Mouse (Mus musculus): Measurements from ENCODE around the gene Nck1. TPM values are rescaled to one million over a fixed set of nuclear protein-coding genes. Genes with fewer than 3 reads are reported as not detected.

The Nck1 gene
- total and polyA plus RNA-seq, 3 experiments: 16.7 to 27.4 (median 25.2) TPM

GRCm38 (mm10) chr9:100535618-100536262 is 10.2 kb downstream of the Nck1 start:
- Histone ChIP-seq H3K36me3 (replicated peaks in 1 of 2; ENCODE audit: control insufficient read depth in 1 of 2, insufficient read depth in 1 of 2, low read length in 1 of 2) (peaks cover 0 to 13% of the 10 kb centered on the region in 2 experiments), H3K27me3 (replicated peaks) (no peaks in the 10 kb centered on the region), H3K9me3 (replicated peaks; ENCODE audit: low read length) (peaks cover 4% of the 10 kb centered on the region), H3K4me1 (ENCODE audit: control insufficient read depth in 1 of 2, insufficient read depth in 2 of 2) (peaks cover 0 to 20% of the 10 kb centered on the region in 2 experiments; a peak in 2 of 4 replicates), H3K27ac (ENCODE audit: insufficient read depth, low read depth) (no peak overlapping the region), H3K9ac (ENCODE audit: insufficient read depth, low read depth) (no peak overlapping the region), H3K79me2 (replicated peaks; ENCODE audit: control insufficient read depth, extremely low read depth, insufficient read depth, poor library complexity, severe bottlenecking) (peaks cover 44% of the 10 kb centered on the region), H3K4me2 (ENCODE audit: insufficient read depth, low read depth, poor library complexity, severe bottlenecking) (no peak overlapping the region), H3K4me3 (replicated peaks in 1 of 3; ENCODE audit: low read depth in 2 of 3, low read length in 2 of 3, poor library complexity in 1 of 3) (no peak overlapping the region)
- in situ Hi-C loops (cut with MboI; ENCODE audit: low pct_ligation_motif_present, low pct_unique_long_range_greater_than_20kb, low sequenced_read_pairs) (no loop called here), dilution Hi-C loops (cut with MboI; ENCODE audit: extremely low pct_ligation_motif_present, extremely low pct_unique_long_range_greater_than_20kb, low sequenced_read_pairs) (no loop called here)
- DNase-seq (ENCODE audit: extremely low read depth): no peak
- TF ChIP-seq ZNF384 (IDR thresholded peaks at IDR 0.05; ENCODE audit: low read depth, low read length) (no peak), ETS1 (conservative IDR thresholded peaks at IDR 0.05; ENCODE audit: low read depth, low read length) (no peak), SMC3 (IDR thresholded peaks at IDR 0.05; ENCODE audit: low read depth, low read length) (no peak)

DNA sequence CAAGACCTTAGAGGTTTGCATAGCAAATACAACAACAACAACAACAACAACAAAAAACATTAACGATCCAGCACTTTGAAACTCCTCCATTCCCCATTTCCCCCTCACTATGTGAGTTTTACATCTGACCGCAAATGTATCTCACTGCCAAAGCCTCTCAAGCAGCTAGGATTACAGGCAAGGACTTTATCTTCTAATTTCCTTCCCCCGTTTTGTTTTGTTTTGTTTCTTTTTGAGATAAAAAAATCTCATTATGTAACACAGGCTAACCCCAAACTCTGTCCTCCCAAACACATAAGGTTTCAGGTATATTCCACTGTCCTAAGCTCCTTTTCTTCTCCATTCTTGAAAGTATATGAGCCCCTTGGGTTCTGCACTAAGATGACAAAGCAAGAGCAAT is 11.2 kb downstream of the Nck1 start:
- TF ChIP-seq JUN (IDR thresholded peaks at IDR 0.05; ENCODE audit: insufficient read depth, low read depth, low read length) (no peak), MXI1 (IDR thresholded peaks at IDR 0.05; ENCODE audit: low read depth, low read length) (no peak), IRF4 (IDR thresholded peaks at IDR 0.05; ENCODE audit: low read depth, low read length) (no peak), MEF2A (IDR thresholded peaks at IDR 0.05; ENCODE audit: borderline replicate concordance, low read depth, low read length) (no peak), CTCF (conservative IDR thresholded peaks at IDR 0.05 in 1 of 2, IDR thresholded peaks at IDR 0.05 in 1 of 2; ENCODE audit: low read depth in 2 of 2, low read length in 2 of 2) (no peak), ELF1 (IDR thresholded peaks at IDR 0.05; ENCODE audit: low read depth, low read length) (no peak), POLR2AphosphoS2 (IDR thresholded peaks at IDR 0.05; ENCODE audit: low read depth, low read length) (no peak), CHD2 (IDR thresholded peaks at IDR 0.05; ENCODE audit: low read length) (no peak), ETS1 (conservative IDR thresholded peaks at IDR 0.05; ENCODE audit: low read depth, low read length) (no peak), CHD1 (IDR thresholded peaks at IDR 0.05; ENCODE audit: low read depth, low read length) (no peak), PAX5 (IDR thresholded peaks at IDR 0.05; ENCODE audit: low read length) (no peak), ZMIZ1 (IDR thresholded peaks at IDR 0.05; ENCODE audit: low read depth, low read length) (no peak), BHLHE40 (IDR thresholded peaks at IDR 0.05; ENCODE audit: low read depth, low read length) (no peak), NRF1 (IDR thresholded peaks at IDR 0.05; ENCODE audit: low read depth, low read length) (no peak), USF1 (IDR thresholded peaks at IDR 0.05; ENCODE audit: low read depth, low read length) (no peak), ZKSCAN1 (IDR thresholded peaks at IDR 0.05; ENCODE audit: borderline replicate concordance, low read depth, low read length) (no peak), SIN3A (IDR thresholded peaks at IDR 0.05; ENCODE audit: low read length) (no peak), MYC (IDR thresholded peaks at IDR 0.05; ENCODE audit: low read depth, low read length) (no peak)
- H3K4me3 ChIP-seq (replicated peaks in 1 of 3; ENCODE audit: low read depth in 2 of 3, low read length in 2 of 3, poor library complexity in 1 of 3): no peak overlapping the region
- dilution Hi-C loops (cut with MboI; ENCODE audit: extremely low pct_ligation_motif_present, extremely low pct_unique_long_range_greater_than_20kb, low sequenced_read_pairs) (no loop called here), in situ Hi-C loops (cut with MboI; ENCODE audit: low pct_ligation_motif_present, low pct_unique_long_range_greater_than_20kb, low sequenced_read_pairs) (no loop called here)
- H3K4me2 ChIP-seq (ENCODE audit: insufficient read depth, low read depth, poor library complexity, severe bottlenecking): no peak overlapping the region
- H3K4me1 ChIP-seq (ENCODE audit: control insufficient read depth in 1 of 2, insufficient read depth in 2 of 2): peaks cover 0 to 20% of the 10 kb centered on the region in 2 experiments; a peak in 2 of 4 replicates
- H3K9ac ChIP-seq (ENCODE audit: insufficient read depth, low read depth): no peak overlapping the region
- peaks cover 0 to 10% of the 10 kb centered on the region in 2 experiments for H3K36me3 ChIP-seq (replicated peaks in 1 of 2; ENCODE audit: control insufficient read depth in 1 of 2, insufficient read depth in 1 of 2, low read length in 1 of 2)
- no peak overlapping the region for H3K27ac ChIP-seq (ENCODE audit: insufficient read depth, low read depth)
- no peaks in the 10 kb centered on the region for H3K27me3 ChIP-seq (replicated peaks)
- peaks cover 43% of the 10 kb centered on the region for H3K79me2 ChIP-seq (replicated peaks; ENCODE audit: control insufficient read depth, extremely low read depth, insufficient read depth, poor library complexity, severe bottlenecking)
- H3K9me3 ChIP-seq (replicated peaks; ENCODE audit: low read length): peaks cover 4% of the 10 kb centered on the region
- no peak for DNase-seq (ENCODE audit: extremely low read depth)
